9 mouse cellular contexts compared by ENCODE assay signal in the genomic region with DNA sequence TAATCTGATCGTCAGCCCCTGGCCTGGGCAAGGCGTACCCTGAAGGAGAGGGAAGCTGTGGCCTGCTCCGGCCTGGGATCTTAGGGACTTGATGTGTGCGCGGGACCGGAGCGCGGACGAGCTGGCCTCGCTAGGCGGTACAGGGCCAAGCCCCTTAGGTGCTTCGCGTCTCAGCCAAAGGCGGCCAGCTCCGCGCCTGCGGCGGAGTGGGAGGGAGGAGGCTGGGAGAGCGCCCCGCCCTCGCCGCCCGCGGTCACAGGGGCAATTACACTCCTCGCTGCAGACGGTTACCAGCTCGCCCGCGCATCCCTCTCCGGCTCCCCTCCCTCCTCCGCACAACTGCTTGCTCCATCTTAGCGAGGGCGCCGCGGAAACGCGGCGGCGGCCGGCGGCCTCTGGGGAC.
DNase-seq lines count a peak whose midpoint lies in the region; ATAC-seq and TF ChIP-seq lines count a peak whose summit lies in the region.
"Had no signal": no experiment of that assay in that cellular context is flagged by ENCODE, and none has a peak within 500 bp of the region (broad histone marks: within the 10 kb centered on the region; RNA-seq: fewer than 3 reads in every experiment).

No protein-coding gene starts in this region.

- no peak overlapping the region for H3K27ac ChIP-seq in liver, adult 2 months (replicated peaks; ENCODE audit: insufficient read depth, low read depth, low read length)

- TF ChIP-seq CTCF in liver, adult 2 months (IDR thresholded peaks at IDR 0.05; ENCODE audit: low read depth, low read length), result no peak; the same call in 1 of the 2 replicates

- H3K4me3 ChIP-seq in liver, adult 2 months (ENCODE audit: insufficient read depth, low read depth, low read length), result peak overlapping the region; percentile 43; the same call in 1 of the 2 replicates

- intact Hi-C loops in gastrocnemius, postnatal 14 days (cut with DNase I; ENCODE audit: low total_unique reads), result no loop called here

- ATAC-seq in monocyte, adult 5-6 weeks (replicated peaks; ENCODE audit: insufficient number of reproducible peaks, low FRiP score, low TSS enrichment, poor library complexity, severe bottlenecking), result peak; percentile 76
- ATAC-seq: Patski had no signal

- 0 out of 2 replicates have a peak overlapping the region, but pooled peaks have one; percentile 64 for H3K9ac ChIP-seq in liver, adult 2 months (ENCODE audit: low read depth, low read length)

- no peaks in the 10 kb centered on the region for H3K27me3 ChIP-seq in liver, adult 2 months (ENCODE audit: control insufficient read depth, insufficient read depth, low read length)

- no peaks in the 10 kb centered on the region for H3K36me3 ChIP-seq in liver, adult 2 months (ENCODE audit: control insufficient read depth, insufficient read depth, low read length)

- no peak for TF ChIP-seq POLR2A in liver, adult 2 months (IDR thresholded peaks at IDR 0.05; ENCODE audit: extremely low read depth, insufficient read depth, low read length)

- H3K79me2 ChIP-seq in liver, adult 2 months (ENCODE audit: control insufficient read depth, insufficient read depth, low read length), result no peaks in the 10 kb centered on the region

- DNase-seq in frontal cortex, postnatal 36 days (ENCODE audit: low spot score in 2 of 2), result peak; percentile 27 to 33
- DNase-seq in frontal cortex, postnatal 25 days (ENCODE audit: low spot score in 2 of 2), result no peak
- DNase-seq in cerebellum, postnatal 25 days, result peak; percentile 52 to 64
- peak; percentile 69 for DNase-seq in gastrocnemius, postnatal 14 days
- DNase-seq in induced T-regulatory cell, adult 2 months (ENCODE audit: low read depth), result peak; percentile 83
- no peak for DNase-seq in liver, adult 2 months (ENCODE audit: extremely low read depth, low read depth, low spot score)
- DNase-seq in spleen, postnatal 14 days (ENCODE audit: low spot score in 2 of 2), result peak; percentile 61 to 64

- H3K4me1 ChIP-seq in liver, adult 2 months (ENCODE audit: control insufficient read depth, insufficient read depth, low read length), result no peaks in the 10 kb centered on the region

- 0% methylated on average over 30 of the region's 41 CpGs for WGBS in liver, adult 2 months

Comparison
In these comparisons a context has a peak if more than half of its experiments do, and no peak if none do; other contexts are left out.
1. DNase-seq: peak in frontal cortex, postnatal 36 days (2 of 2), cerebellum, postnatal 25 days (2 of 2), gastrocnemius, postnatal 14 days (single experiment), induced T-regulatory cell, adult 2 months (single experiment) and spleen, postnatal 14 days (2 of 2); none in frontal cortex, postnatal 25 days (0 of 2) and liver, adult 2 months (single experiment).